Mouse (Mus musculus) intestine, postnatal 0 days (tissue): ENCODE measurements around the gene Izumo1r. TPM values are rescaled to one million over a fixed set of nuclear protein-coding genes. Genes with fewer than 3 reads are reported as not detected.

Experiments
- ATAC-seq: fragments of 200-750 bp; cut with Nextera tagmentation; 2 replicates; pipeline ENCODE4 v1.8.0; 2017; ENCODE audit warnings: mild to moderate bottlenecking, moderate TSS enrichment, moderate library complexity
- H3K27ac ChIP-seq: fragments of 300-500 bp; sonication (generic); 2 replicates; pipeline ENCODE4 v1.5.1; 2014; ENCODE audit warnings: mild to moderate bottlenecking, low read depth, low read length, moderate library complexity
- H3K27me3 ChIP-seq: fragments of 300-500 bp; sonication (generic); replicated peaks from 2 replicates; pipeline ENCODE4 v1.6.1; 2014; ENCODE audit warnings: low read length, mixed read lengths; ENCODE audit not compliant: control insufficient read depth, insufficient read depth
- H3K36me3 ChIP-seq: fragments of 300-500 bp; sonication (generic); 2 replicates; pipeline ENCODE4 v1.6.1; 2014; ENCODE audit warnings: mild to moderate bottlenecking, moderate library complexity; ENCODE audit not compliant: control insufficient read depth, insufficient read depth
- H3K4me1 ChIP-seq: fragments of 300-500 bp; sonication (generic); replicated peaks from 2 replicates; pipeline ENCODE4 v1.6.1; 2014; ENCODE audit warnings: antibody characterized with exemption, low read length, mixed read lengths; ENCODE audit not compliant: control insufficient read depth, insufficient read depth
- H3K4me2 ChIP-seq: fragments of 300-500 bp; sonication (generic); replicated peaks from 2 replicates; pipeline ENCODE4 v1.6.1; 2014; ENCODE audit warnings: low read depth, mild to moderate bottlenecking, moderate library complexity
- H3K4me3 ChIP-seq: fragments of 300-500 bp; sonication (generic); 2 replicates; pipeline ENCODE4 v1.5.1; 2014; ENCODE audit warnings: low read depth, low read length
- H3K9ac ChIP-seq: fragments of 300-500 bp; sonication (generic); 2 replicates; pipeline ENCODE4 v1.6.1; 2014; ENCODE audit warnings: mild to moderate bottlenecking, low read depth, low read length
- H3K9me3 ChIP-seq: fragments of 300-500 bp; sonication (generic); 2 replicates; pipeline ENCODE4 v1.6.1; 2016; ENCODE audit warnings: mixed run types; ENCODE audit not compliant: control insufficient read depth
- CTCF ChIP-seq: sonication (generic); IDR thresholded peaks from 2 replicates; pipeline ENCODE4 v1.5.1; 2016; ENCODE audit warnings: low read depth, mild to moderate bottlenecking, control low read depth, antibody characterized with exemption, moderate library complexity
- WGBS: fragments of 180-500 bp; shearing (Covaris S2); extraction: QIAGEN DNeasy Blood & Tissue Kit; methylation state at CpG from one replicate; pipeline ENCODE4 v1.1.7; 2014; 5-methylcytosine and 5-hydroxymethylcytosine counted together
- polyA plus RNA-seq: library from polyadenylated mRNA; unstranded; fragments of >200 nt; fragmentation: Nextera tagmentation; extraction: Ambion mirVana; gene quantifications from 2 replicates; pipeline ENCODE4 v1.2.1, GENCODE M21; 2015

Gene Izumo1r
- polyA plus RNA-seq, 1 experiment from 2014 or later = not detected

- Histone ChIP-seq H3K4me3 (no peak overlapping the region), H3K9me3 (no peaks in the 10 kb centered on the region), H3K9ac (no peak overlapping the region), H3K4me1 (no peaks in the 10 kb centered on the region), H3K36me3 (no peaks in the 10 kb centered on the region), H3K4me2 (no peak overlapping the region), H3K27ac (no peak overlapping the region), H3K27me3 (no peaks in the 10 kb centered on the region)
- no peak for ATAC-seq
- 48% methylated on average over 1 of the region's 1 CpGs for WGBS
- TF ChIP-seq CTCF = no peak
These were observed 18.3 kb upstream of the Izumo1r start for GRCm38 (mm10) chr9:14921971-14922560.

GRCm38 (mm10) chr9:14921254-14921653, 17.5 kb upstream of the Izumo1r start:
- ATAC-seq = no peak
- no peaks in the 10 kb centered on the region for H3K4me1 ChIP-seq
- no peak overlapping the region for H3K4me3 ChIP-seq
- no peak overlapping the region for H3K27ac ChIP-seq
- no peak overlapping the region for H3K4me2 ChIP-seq
- TF ChIP-seq CTCF = no peak
- 78% methylated on average over 4 of the region's 4 CpGs for WGBS
- H3K9me3 ChIP-seq = no peaks in the 10 kb centered on the region
- no peak overlapping the region for H3K9ac ChIP-seq
- H3K27me3 ChIP-seq = no peaks in the 10 kb centered on the region
- no peaks in the 10 kb centered on the region for H3K36me3 ChIP-seq

- 74% methylated on average over 4 of the region's 4 CpGs for WGBS
- no peak for TF ChIP-seq CTCF
- Histone ChIP-seq H3K27me3 (no peaks in the 10 kb centered on the region), H3K4me2 (no peak overlapping the region), H3K27ac (no peak overlapping the region), H3K9ac (no peak overlapping the region), H3K36me3 (no peaks in the 10 kb centered on the region), H3K4me1 (no peaks in the 10 kb centered on the region), H3K4me3 (no peak overlapping the region), H3K9me3 (no peaks in the 10 kb centered on the region)
- no peak for ATAC-seq
These were observed 16.9 kb upstream of the Izumo1r start for GRCm38 (mm10) chr9:14920608-14921007.

- H3K4me2 ChIP-seq = no peak overlapping the region
- no peaks in the 10 kb centered on the region for H3K36me3 ChIP-seq
- no peak for ATAC-seq
- no peak overlapping the region for H3K4me3 ChIP-seq
- no peaks in the 10 kb centered on the region for H3K27me3 ChIP-seq
- H3K9me3 ChIP-seq = no peaks in the 10 kb centered on the region
- H3K27ac ChIP-seq = no peak overlapping the region
- no peak overlapping the region for H3K9ac ChIP-seq
- H3K4me1 ChIP-seq = no peaks in the 10 kb centered on the region
- no peak for TF ChIP-seq CTCF
- 63% methylated on average over 5 of the region's 5 CpGs for WGBS
These were observed 15.3 kb upstream of the Izumo1r start for GRCm38 (mm10) chr9:14918825-14919668.

- H3K27ac ChIP-seq = no peak overlapping the region
- H3K4me3 ChIP-seq = no peak overlapping the region
- H3K4me2 ChIP-seq = no peak overlapping the region
- no peak for TF ChIP-seq CTCF
- 95% methylated on average over 2 of the region's 2 CpGs for WGBS
- no peak for ATAC-seq
- no peak overlapping the region for H3K9ac ChIP-seq
- no peaks in the 10 kb centered on the region for H3K4me1 ChIP-seq
- no peaks in the 10 kb centered on the region for H3K9me3 ChIP-seq
- no peaks in the 10 kb centered on the region for H3K36me3 ChIP-seq
- no peaks in the 10 kb centered on the region for H3K27me3 ChIP-seq
These were observed 13.9 kb upstream of the Izumo1r start for GRCm38 (mm10) chr9:14917661-14918060.

GRCm38 (mm10) chr9:14912037-14912436, 8.3 kb upstream of the Izumo1r start:
- H3K27ac ChIP-seq = no peak overlapping the region
- no peak overlapping the region for H3K4me2 ChIP-seq
- no peaks in the 10 kb centered on the region for H3K9me3 ChIP-seq
- ATAC-seq = no peak
- no peaks in the 10 kb centered on the region for H3K4me1 ChIP-seq
- no peaks in the 10 kb centered on the region for H3K27me3 ChIP-seq
- no peaks in the 10 kb centered on the region for H3K36me3 ChIP-seq
- no peak overlapping the region for H3K9ac ChIP-seq
- no peak for TF ChIP-seq CTCF
- no peak overlapping the region for H3K4me3 ChIP-seq
- WGBS = 76% methylated on average over 2 of the region's 2 CpGs
